Mouse (Mus musculus) embryonic facial prominence, embryonic 11.5 days (tissue): Measurements from ENCODE around the gene Wars. TPM values are rescaled to one million over a fixed set of nuclear protein-coding genes. Genes with fewer than 3 reads are reported as not detected.

Experiments
- ATAC-seq: fragments of 200-750 bp; cut with Nextera tagmentation; replicated peaks from 2 replicates; pipeline ENCODE4 v1.8.0; 2017; ENCODE audit warnings: low read depth; ENCODE audit not compliant: insufficient number of reproducible peaks, low FRiP score, low TSS enrichment
- DNase-seq: peaks from one replicate; pipeline ENCODE4 v3.0.0-alpha.2; 2015; ENCODE audit warnings: low spot score
- H3K27ac ChIP-seq: fragments of 300-500 bp; sonication (generic); replicated peaks from 2 replicates; pipeline ENCODE4 v1.5.1; 2014; ENCODE audit warnings: mild to moderate bottlenecking, low read depth, low read length, control low read depth
- H3K27me3 ChIP-seq: fragments of 300-500 bp; sonication (generic); 2 replicates; pipeline ENCODE4 v1.6.1; 2014; ENCODE audit warnings: mild to moderate bottlenecking, low read length, moderate library complexity, mixed read lengths; ENCODE audit not compliant: control insufficient read depth, insufficient read depth
- H3K36me3 ChIP-seq: fragments of 300-500 bp; sonication (generic); replicated peaks from 2 replicates; pipeline ENCODE4 v1.6.1; 2014; ENCODE audit warnings: low read depth, mild to moderate bottlenecking, low read length, moderate library complexity, mixed read lengths; ENCODE audit not compliant: control insufficient read depth, insufficient read depth
- H3K4me1 ChIP-seq: fragments of 300-500 bp; sonication (generic); 2 replicates; pipeline ENCODE4 v1.6.1; 2014; ENCODE audit warnings: low read length, mixed read lengths; ENCODE audit not compliant: control insufficient read depth, insufficient read depth
- H3K4me2 ChIP-seq: fragments of 300-500 bp; sonication (generic); 2 replicates; pipeline ENCODE4 v1.6.1; 2014; ENCODE audit warnings: low read depth, mild to moderate bottlenecking, control low read depth, low read length, moderate library complexity
- H3K4me3 ChIP-seq: fragments of 300-500 bp; sonication (generic); 2 replicates; pipeline ENCODE4 v1.5.1; 2014; ENCODE audit warnings: low read depth, low read length, control low read depth
- H3K9ac ChIP-seq: fragments of 300-500 bp; sonication (generic); replicated peaks from 2 replicates; pipeline ENCODE4 v1.6.1; 2014; ENCODE audit warnings: mild to moderate bottlenecking, control low read depth, low read length
- H3K9me3 ChIP-seq: fragments of 300-500 bp; sonication (generic); replicated peaks from 2 replicates; pipeline ENCODE4 v1.6.1; 2016; ENCODE audit warnings: mild to moderate bottlenecking, low read length, inconsistent platforms, mixed read lengths; ENCODE audit not compliant: control insufficient read depth
- WGBS: fragments of 180-500 bp; shearing (Covaris S2); extraction: QIAGEN DNeasy Blood & Tissue Kit; methylation state at CpG from one replicate; pipeline ENCODE4 v1.1.7; 2014; 5-methylcytosine and 5-hydroxymethylcytosine counted together
- polyA plus RNA-seq: library from polyadenylated mRNA; unstranded; fragments of >200 nt; fragmentation: Nextera tagmentation; extraction: Ambion mirVana; gene quantifications from 2 replicates; pipeline ENCODE4 v1.2.1, GENCODE M21; 2014

Wars gene
- polyA plus RNA-seq: 113 and 118 TPM in 2 replicates

- Histone ChIP-seq H3K4me2 (peak within 1 kb of the TSS; percentile 77), H3K9me3 (no peaks in the 10 kb centered on the region), H3K4me3 (peak within 1 kb of the TSS; percentile 79), H3K27ac (no peak within 1 kb of the TSS), H3K36me3 (no peaks in the 10 kb centered on the region; the same call in 1 of the 2 replicates), H3K4me1 (no peaks in the 10 kb centered on the region), H3K27me3 (no peaks in the 10 kb centered on the region), H3K9ac (peak within 1 kb of the TSS; percentile 80)
- DNase-seq: peak; percentile 96
- under 1% methylated on average over 56 of the region's 58 CpGs for WGBS
- ATAC-seq: peak; percentile 99
Measured at GRCm38 (mm10) chr12:108893715-108894431, at the start of gene Wars. Gene Wars (minus strand): TSS chr12:108894174.

GRCm38 (mm10) chr12:108942203-108942923 is 48.4 kb upstream of the Wars start:
- 81% methylated on average over 14 of the region's 14 CpGs for WGBS
- no peaks in the 10 kb centered on the region for H3K4me1 ChIP-seq
- H3K4me2 ChIP-seq: no peak overlapping the region
- no peak overlapping the region for H3K4me3 ChIP-seq
- H3K27me3 ChIP-seq: no peaks in the 10 kb centered on the region
- DNase-seq (no peak), ATAC-seq (no peak)
- H3K36me3 ChIP-seq: no peaks in the 10 kb centered on the region
- H3K9me3 ChIP-seq: no peaks in the 10 kb centered on the region
- no peak overlapping the region for H3K9ac ChIP-seq
- H3K27ac ChIP-seq: no peak overlapping the region

GRCm38 (mm10) chr12:108941282-108941681 is 47.3 kb upstream of the Wars start:
- DNase-seq: no peak
- Histone ChIP-seq H3K9me3 (no peaks in the 10 kb centered on the region), H3K4me2 (no peak overlapping the region), H3K27me3 (no peaks in the 10 kb centered on the region), H3K27ac (no peak overlapping the region), H3K9ac (no peak overlapping the region), H3K4me1 (no peaks in the 10 kb centered on the region), H3K36me3 (no peaks in the 10 kb centered on the region), H3K4me3 (no peak overlapping the region)
- 56% methylated on average over 2 of the region's 2 CpGs for WGBS
- ATAC-seq: no peak

- DNase-seq: no peak
- no peak overlapping the region for H3K9ac ChIP-seq
- no peak for ATAC-seq
- H3K4me2 ChIP-seq: no peak overlapping the region
- no peak overlapping the region for H3K27ac ChIP-seq
- no peaks in the 10 kb centered on the region for H3K27me3 ChIP-seq
- H3K9me3 ChIP-seq: no peaks in the 10 kb centered on the region
- no peaks in the 10 kb centered on the region for H3K36me3 ChIP-seq
- no peaks in the 10 kb centered on the region for H3K4me1 ChIP-seq
- H3K4me3 ChIP-seq: no peak overlapping the region
- 60% methylated on average over 1 of the region's 1 CpGs for WGBS
Measured at GRCm38 (mm10) chr12:108940255-108940654, 46.3 kb upstream of the Wars start.

GRCm38 (mm10) chr12:108939317-108939716 is 45.3 kb upstream of the Wars start:
- Histone ChIP-seq H3K9me3 (no peaks in the 10 kb centered on the region), H3K4me3 (no peak overlapping the region), H3K4me1 (no peaks in the 10 kb centered on the region), H3K4me2 (no peak overlapping the region), H3K36me3 (no peaks in the 10 kb centered on the region), H3K27me3 (no peaks in the 10 kb centered on the region), H3K9ac (no peak overlapping the region), H3K27ac (no peak overlapping the region)
- DNase-seq (no peak), ATAC-seq (no peak)
- 80% methylated on average over 9 of the region's 9 CpGs for WGBS

GRCm38 (mm10) chr12:108938844-108939243 is 44.9 kb upstream of the Wars start:
- H3K27ac ChIP-seq: no peak overlapping the region
- H3K9me3 ChIP-seq: no peaks in the 10 kb centered on the region
- ATAC-seq (no peak), DNase-seq (no peak)
- H3K4me3 ChIP-seq: no peak overlapping the region
- H3K9ac ChIP-seq: no peak overlapping the region
- H3K36me3 ChIP-seq: no peaks in the 10 kb centered on the region
- H3K27me3 ChIP-seq: no peaks in the 10 kb centered on the region
- no peak overlapping the region for H3K4me2 ChIP-seq
- WGBS: 76% methylated on average over 5 of the region's 5 CpGs
- no peaks in the 10 kb centered on the region for H3K4me1 ChIP-seq

- WGBS: 77% methylated on average over 4 of the region's 4 CpGs
- no peaks in the 10 kb centered on the region for H3K9me3 ChIP-seq
- H3K4me1 ChIP-seq: no peaks in the 10 kb centered on the region
- no peaks in the 10 kb centered on the region for H3K27me3 ChIP-seq
- no peak overlapping the region for H3K27ac ChIP-seq
- H3K4me2 ChIP-seq: no peak overlapping the region
- ATAC-seq (no peak), DNase-seq (no peak)
- no peak overlapping the region for H3K4me3 ChIP-seq
- H3K36me3 ChIP-seq: no peaks in the 10 kb centered on the region
- no peak overlapping the region for H3K9ac ChIP-seq
Measured at GRCm38 (mm10) chr12:108937506-108937905, 43.5 kb upstream of the Wars start.

- H3K27ac ChIP-seq: no peak overlapping the region
- H3K9ac ChIP-seq: no peak overlapping the region
- H3K9me3 ChIP-seq: no peaks in the 10 kb centered on the region
- no peak for ATAC-seq
- H3K27me3 ChIP-seq: no peaks in the 10 kb centered on the region
- no peak overlapping the region for H3K4me2 ChIP-seq
- no peak for DNase-seq
- H3K4me1 ChIP-seq: no peaks in the 10 kb centered on the region
- 72% methylated on average over 6 of the region's 6 CpGs for WGBS
- no peak overlapping the region for H3K4me3 ChIP-seq
- H3K36me3 ChIP-seq: no peaks in the 10 kb centered on the region
Measured at GRCm38 (mm10) chr12:108936834-108937233, 42.9 kb upstream of the Wars start.
